Mouse (Mus musculus): ENCODE data around the gene Cyp39a1.

Cyp39a1 gene

GRCm38 (mm10) chr17:43784531-43784930 lies 117.3 kb downstream of the Cyp39a1 start:
- no peak for DNase-seq (ENCODE audit: low spot score in 2 of 2)

GRCm38 (mm10) chr17:43788222-43788621 lies 121.0 kb downstream of the Cyp39a1 start:
- DNase-seq (ENCODE audit: low spot score in 2 of 2) = no peak

- no peak for DNase-seq (ENCODE audit: low spot score in 2 of 2)
Observed at GRCm38 (mm10) chr17:43789376-43789775, 122.2 kb downstream of the Cyp39a1 start.

GRCm38 (mm10) chr17:43791751-43792150 lies 124.5 kb downstream of the Cyp39a1 start:
- DNase-seq (ENCODE audit: low spot score in 2 of 2) = no peak

- no peak for DNase-seq (ENCODE audit: low spot score in 2 of 2)
Observed at GRCm38 (mm10) chr17:43794731-43795280, 127.6 kb downstream of the Cyp39a1 start.

Measured in frontal cortex, postnatal 10 days (tissue).